Mouse (Mus musculus) lung, postnatal 4 days (tissue): ENCODE measurements at regions not wholly inside any gene's neighbourhood (a gene's known extent, or its start where the extent isn't known, plus 50 kb on each side); places are given as distances from the start of the nearest gene placed in this dataset.

Experiments used
- DNase-seq, 2 experiments: peaks; one replicate each; pipeline ENCODE4 v3.0.0; 2021

- DNase-seq, result peak in 1 of 2 experiments; percentile 33
Observed at GRCm38 (mm10) chr3:128787686-128788085, 412.0 kb upstream of the Pitx2 start.

- DNase-seq, result no peak
Observed at GRCm38 (mm10) chr3:128795931-128796330, 403.7 kb upstream of the Pitx2 start.

GRCm38 (mm10) chr3:128797829-128798228 is 401.8 kb upstream of the Pitx2 start:
- no peak for DNase-seq

- no peak for DNase-seq
Observed at GRCm38 (mm10) chr3:128829371-128830160, 370.1 kb upstream of the Pitx2 start.

- DNase-seq, result no peak
Observed at GRCm38 (mm10) chr3:128850327-128850977, 349.2 kb upstream of the Pitx2 start.

GRCm38 (mm10) chr3:128856515-128856914 is 343.2 kb upstream of the Pitx2 start:
- DNase-seq, result no peak

- no peak for DNase-seq
Observed at GRCm38 (mm10) chr3:128881685-128882444, 317.8 kb upstream of the Pitx2 start.

- no peak for DNase-seq
Observed at GRCm38 (mm10) chr3:128883636-128884195, 316.0 kb upstream of the Pitx2 start.

- no peak for DNase-seq
Observed at GRCm38 (mm10) chr3:128886678-128887077, 313.0 kb upstream of the Pitx2 start.

- no peak for DNase-seq
Observed at GRCm38 (mm10) chr3:128891078-128891477, 308.6 kb upstream of the Pitx2 start.

- no peak for DNase-seq
Observed at GRCm38 (mm10) chr3:128896628-128897027, 303.1 kb upstream of the Pitx2 start.

GRCm38 (mm10) chr3:128911122-128911521 is 288.6 kb upstream of the Pitx2 start:
- no peak for DNase-seq

GRCm38 (mm10) chr3:128921428-128921827 is 278.2 kb upstream of the Pitx2 start:
- no peak for DNase-seq

- no peak for DNase-seq
Observed at GRCm38 (mm10) chr3:128922150-128922549, 277.5 kb upstream of the Pitx2 start.

GRCm38 (mm10) chr3:128938536-128938935 is 261.1 kb upstream of the Pitx2 start:
- no peak for DNase-seq

- DNase-seq, result no peak
Observed at GRCm38 (mm10) chr3:128941156-128941555, 258.5 kb upstream of the Pitx2 start.

- no peak for DNase-seq
Observed at GRCm38 (mm10) chr3:128944631-128945030, 255.0 kb upstream of the Pitx2 start.

GRCm38 (mm10) chr3:128954886-128955285 is 244.8 kb upstream of the Pitx2 start:
- no peak for DNase-seq

- DNase-seq, result no peak
Observed at GRCm38 (mm10) chr3:128976752-128977151, 222.9 kb upstream of the Pitx2 start.

- no peak for DNase-seq
Observed at GRCm38 (mm10) chr3:128990183-128990912, 209.3 kb upstream of the Pitx2 start.

GRCm38 (mm10) chr3:129002866-129003265 is 196.8 kb upstream of the Pitx2 start:
- no peak for DNase-seq

GRCm38 (mm10) chr3:129004085-129004484 is 195.6 kb upstream of the Pitx2 start:
- DNase-seq, result no peak

- DNase-seq, result no peak
Observed at GRCm38 (mm10) chr3:129038877-129039276, 160.8 kb upstream of the Pitx2 start.
